In genomic region chr4:59712955-59713354, GRCm38 (mm10) we compare ENCODE assay signal across 26 mouse cellular contexts.
"Had no signal": no experiment of that assay in that cellular context is flagged by ENCODE, and none has a peak within 500 bp of the region (broad histone marks: within the 10 kb centered on the region; RNA-seq: fewer than 3 reads in every experiment).

No protein-coding gene starts in this region.

- H3K4me3 ChIP-seq: gastrocnemius, adult 2 months; heart, adult 2 months; heart, embryonic 10.5 days; heart, embryonic 12.5 days; hindbrain, embryonic 10.5 days; hindbrain, embryonic 12.5 days; intestine, embryonic 15.5 days; layer of hippocampus, adult 2 months; left cerebral cortex, adult 2 months; limb, embryonic 12.5 days; liver, embryonic 13.5 days; liver, embryonic 15.5 days had no signal

- H3K27ac ChIP-seq: gastrocnemius, adult 2 months; heart, adult 2 months; heart, embryonic 10.5 days; hindbrain, embryonic 10.5 days; hindbrain, embryonic 12.5 days; hindbrain, embryonic 14.5 days; intestine, embryonic 15.5 days; layer of hippocampus, adult 2 months; left cerebral cortex, adult 2 months; limb, embryonic 12.5 days; liver, embryonic 13.5 days; liver, embryonic 15.5 days had no signal

- DNase-seq: gastrocnemius, adult 2 months; gastrocnemius, postnatal 10 days; gastrocnemius, postnatal 25 days; heart, adult 2 months; heart, postnatal 10 days; heart, postnatal 4 days; kidney, adult 18-20 months; kidney, adult 8-10 months; kidney, postnatal 14 days; liver; liver, embryonic 13.5 days; liver, postnatal 0 days had no signal

- H3K36me3 ChIP-seq: heart, embryonic 10.5 days; heart, embryonic 12.5 days; hindbrain, embryonic 12.5 days; intestine, embryonic 15.5 days; limb, embryonic 12.5 days; liver, embryonic 13.5 days; liver, embryonic 15.5 days had no signal

- H3K4me1 ChIP-seq: intestine, embryonic 15.5 days had no signal

- H3K4me2 ChIP-seq: heart, embryonic 12.5 days; hindbrain, embryonic 12.5 days; hindbrain, embryonic 14.5 days; intestine, embryonic 15.5 days; limb, embryonic 12.5 days; liver, embryonic 11.5 days; liver, embryonic 13.5 days; liver, embryonic 15.5 days had no signal

- H3K9me3 ChIP-seq: heart, embryonic 10.5 days; heart, embryonic 12.5 days; hindbrain, embryonic 10.5 days; hindbrain, embryonic 12.5 days; intestine, embryonic 15.5 days; limb, embryonic 12.5 days; liver, embryonic 13.5 days; liver, embryonic 15.5 days had no signal

- ATAC-seq: hindbrain, embryonic 16.5 days; inflammation-experienced regulatory T-cells, adult 6 months; intestine, embryonic 15.5 days; intestine, postnatal 0 days; liver, postnatal 0 days had no signal

- H3K9ac ChIP-seq: heart, embryonic 12.5 days; hindbrain, embryonic 12.5 days; hindbrain, embryonic 14.5 days; intestine, embryonic 15.5 days; limb, embryonic 12.5 days; liver, embryonic 13.5 days; liver, embryonic 15.5 days; liver, postnatal 0 days had no signal

- H3K27me3 ChIP-seq: heart, embryonic 12.5 days; hindbrain, embryonic 12.5 days; intestine, embryonic 15.5 days; liver, embryonic 13.5 days; liver, embryonic 15.5 days had no signal
